Mouse (Mus musculus): ENCODE data around the gene Cox7a2.
A peak's percentile ranks its signal among the peaks of the same experiment; 100 is the strongest.

Gene Cox7a2

GRCm38 (mm10) chr9:79759385-79760005 is at the start of gene Cox7a2:
Cox7a2 (minus strand) TSS chr9:79759878.
- DNase-seq (ENCODE audit: low read depth, low spot score) = peak; percentile 97

- no peak for DNase-seq (ENCODE audit: low read depth, low spot score)
Measured at GRCm38 (mm10) chr9:79809411-79809810, 49.7 kb upstream of the Cox7a2 start.

- no peak for DNase-seq (ENCODE audit: low read depth, low spot score)
Measured at GRCm38 (mm10) chr9:79807178-79807577, 47.5 kb upstream of the Cox7a2 start.

- peak; percentile 69 for DNase-seq (ENCODE audit: low read depth, low spot score)
Measured at GRCm38 (mm10) chr9:79806317-79807075, 46.8 kb upstream of the Cox7a2 start.

- no peak for DNase-seq (ENCODE audit: low read depth, low spot score)
Measured at GRCm38 (mm10) chr9:79805426-79805825, 45.7 kb upstream of the Cox7a2 start.

GRCm38 (mm10) chr9:79796461-79797135 is 36.9 kb upstream of the Cox7a2 start:
- DNase-seq (ENCODE audit: low read depth, low spot score) = no peak

GRCm38 (mm10) chr9:79795076-79795475 is 35.4 kb upstream of the Cox7a2 start:
- peak; percentile 52 for DNase-seq (ENCODE audit: low read depth, low spot score)

GRCm38 (mm10) chr9:79792841-79793835 is 33.5 kb upstream of the Cox7a2 start, which contains the start of gene Tmem30a:
Tmem30a (minus strand) TSS chr9:79793507.
- peak; percentile 98 for DNase-seq (ENCODE audit: low read depth, low spot score)

GRCm38 (mm10) chr9:79785794-79786085 is 26.1 kb upstream of the Cox7a2 start:
- DNase-seq (ENCODE audit: low read depth, low spot score) = peak; percentile 25

- peak; percentile 25 for DNase-seq (ENCODE audit: low read depth, low spot score)
Measured at GRCm38 (mm10) chr9:79784934-79785793, 25.5 kb upstream of the Cox7a2 start.

GRCm38 (mm10) chr9:79784439-79784838 is 24.8 kb upstream of the Cox7a2 start:
- DNase-seq (ENCODE audit: low read depth, low spot score) = no peak

- peak; percentile 45 for DNase-seq (ENCODE audit: low read depth, low spot score)
Measured at GRCm38 (mm10) chr9:79779354-79779753, 19.7 kb upstream of the Cox7a2 start.

- no peak for DNase-seq (ENCODE audit: low read depth, low spot score)
Measured at GRCm38 (mm10) chr9:79766991-79767545, 7.4 kb upstream of the Cox7a2 start.

GRCm38 (mm10) chr9:79765329-79765728 is 5.7 kb upstream of the Cox7a2 start:
- no peak for DNase-seq (ENCODE audit: low read depth, low spot score)

GRCm38 (mm10) chr9:79762519-79762918 is 2.8 kb upstream of the Cox7a2 start:
- no peak for DNase-seq (ENCODE audit: low read depth, low spot score)

GRCm38 (mm10) chr9:79760076-79760475 is 398 bp upstream of the Cox7a2 start:
- DNase-seq (ENCODE audit: low read depth, low spot score) = no peak

GRCm38 (mm10) chr9:79755311-79755710 is 4.4 kb downstream of the Cox7a2 start:
- no peak for DNase-seq (ENCODE audit: low read depth, low spot score)

- DNase-seq (ENCODE audit: low read depth, low spot score) = no peak
Measured at GRCm38 (mm10) chr9:79751846-79752245, 7.8 kb downstream of the Cox7a2 start.

GRCm38 (mm10) chr9:79750709-79751108 is 9.0 kb downstream of the Cox7a2 start:
- DNase-seq (ENCODE audit: low read depth, low spot score) = no peak

GRCm38 (mm10) chr9:79745036-79745435 is 14.6 kb downstream of the Cox7a2 start:
- DNase-seq (ENCODE audit: low read depth, low spot score) = no peak

Measured in A20 (cell line).